Mouse (Mus musculus): ENCODE results near the gene Acvr1b. TPM values are rescaled to one million over a fixed set of nuclear protein-coding genes. Genes with fewer than 3 reads are reported as not detected.
A peak's percentile ranks its signal among the peaks of the same experiment; 100 is the strongest.

Acvr1b gene
- polyA plus RNA-seq, 1 experiment from 2014 or later: 28.0 TPM

DNA sequence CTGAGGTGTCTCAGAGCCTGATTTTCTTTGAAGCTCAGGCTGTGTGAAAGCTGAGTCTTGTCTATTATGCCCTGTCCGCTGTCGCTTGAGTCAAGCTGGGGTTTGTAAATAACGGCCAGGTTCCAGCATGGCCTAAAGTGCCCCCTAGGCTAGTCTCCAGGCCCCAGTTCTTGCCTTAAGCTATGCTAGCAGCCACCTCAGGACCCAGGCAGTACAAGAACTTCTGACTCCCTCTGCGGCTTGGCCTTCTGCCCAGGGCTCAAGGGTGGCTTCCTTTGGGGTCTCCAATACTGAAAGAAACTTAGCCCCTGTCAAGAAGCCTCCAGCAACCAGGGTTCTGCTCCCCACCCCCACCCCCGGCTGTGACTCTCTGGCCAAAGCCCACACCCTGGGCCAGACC, 29.7 kb upstream of the Acvr1b start:
- no peak for ATAC-seq (ENCODE audit: low read depth)
- H3K4me2 ChIP-seq (ENCODE audit: low read depth, low read length): no peak overlapping the region
- H3K27me3 ChIP-seq (ENCODE audit: control insufficient read depth, insufficient read depth, low read length): no peaks in the 10 kb centered on the region
- no peak overlapping the region for H3K4me3 ChIP-seq (ENCODE audit: low read depth, low read length)
- peaks cover 7% of the 10 kb centered on the region; the same call in 1 of the 2 replicates for H3K4me1 ChIP-seq (ENCODE audit: control insufficient read depth, insufficient read depth, low read length)
- no peak overlapping the region for H3K27ac ChIP-seq (ENCODE audit: low read depth, low read length)
- no peaks in the 10 kb centered on the region for H3K36me3 ChIP-seq (ENCODE audit: control insufficient read depth, insufficient read depth, low read length)
- H3K9me3 ChIP-seq (ENCODE audit: control insufficient read depth, low read length): no peaks in the 10 kb centered on the region
- no peak overlapping the region for H3K9ac ChIP-seq (replicated peaks; ENCODE audit: low read depth, low read length)
- 83% methylated on average over 5 of the region's 5 CpGs for WGBS

DNA sequence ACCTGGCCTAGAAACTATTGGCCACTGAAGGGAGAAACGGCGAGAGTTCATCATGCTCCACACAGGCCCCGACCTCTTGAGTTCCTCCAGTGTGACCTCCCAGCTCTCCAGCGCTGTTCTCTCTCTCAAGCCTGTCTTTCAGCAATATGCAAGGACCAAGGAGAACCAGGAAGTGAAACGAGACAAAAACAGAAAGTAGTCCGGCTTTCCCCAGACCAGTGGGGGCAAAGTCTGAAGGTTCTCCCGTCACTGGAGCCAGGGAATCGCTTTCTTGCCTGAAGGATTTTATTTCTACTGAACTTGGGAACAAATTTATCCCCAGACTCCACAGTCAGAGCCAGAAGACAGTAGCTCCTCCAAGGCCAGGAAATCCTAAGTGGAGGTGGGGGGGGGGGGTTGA, 29.1 kb upstream of the Acvr1b start:
- H3K9me3 ChIP-seq (ENCODE audit: control insufficient read depth, low read length): no peaks in the 10 kb centered on the region
- H3K36me3 ChIP-seq (ENCODE audit: control insufficient read depth, insufficient read depth, low read length): no peaks in the 10 kb centered on the region
- no peak overlapping the region for H3K4me3 ChIP-seq (ENCODE audit: low read depth, low read length)
- peaks cover 3% of the 10 kb centered on the region; the same call in 1 of the 2 replicates for H3K4me1 ChIP-seq (ENCODE audit: control insufficient read depth, insufficient read depth, low read length)
- 84% methylated on average over 8 of the region's 8 CpGs for WGBS
- no peaks in the 10 kb centered on the region for H3K27me3 ChIP-seq (ENCODE audit: control insufficient read depth, insufficient read depth, low read length)
- H3K27ac ChIP-seq (ENCODE audit: low read depth, low read length): no peak overlapping the region
- ATAC-seq (ENCODE audit: low read depth): no peak
- H3K4me2 ChIP-seq (ENCODE audit: low read depth, low read length): no peak overlapping the region
- H3K9ac ChIP-seq (replicated peaks; ENCODE audit: low read depth, low read length): no peak overlapping the region

DNA sequence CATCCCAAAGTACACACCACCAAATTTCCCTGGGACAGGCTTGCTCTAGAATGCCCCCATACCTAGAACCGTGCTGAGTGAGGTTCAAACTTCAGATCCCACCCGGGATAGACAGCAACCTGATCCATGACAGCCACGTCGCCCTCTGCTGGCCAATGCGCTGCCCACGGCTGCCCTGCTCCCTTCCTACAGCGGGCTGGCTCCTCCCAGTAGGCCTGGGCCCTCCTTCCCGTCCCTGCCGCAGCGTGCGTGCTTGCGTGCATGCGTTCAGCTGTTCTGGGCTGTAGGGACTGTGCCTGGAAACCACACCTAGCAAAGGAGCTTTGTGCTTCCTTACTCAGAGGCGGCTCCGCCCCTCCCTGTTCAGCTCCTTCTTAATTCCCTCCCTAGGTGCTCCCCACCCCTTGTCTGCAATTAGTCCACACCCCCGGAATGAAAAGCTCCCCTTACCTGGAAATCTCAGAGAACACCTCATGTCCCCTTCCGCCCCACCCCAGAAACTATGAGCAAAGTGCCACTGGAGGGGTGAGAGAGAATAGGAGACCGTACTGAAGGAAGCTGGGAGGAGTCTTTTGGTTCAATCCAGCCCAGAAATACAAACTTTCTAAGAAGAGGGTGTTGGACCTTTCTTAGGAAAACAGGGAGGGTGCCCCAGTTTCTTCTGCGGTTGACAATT, 28.3 kb upstream of the Acvr1b start:
- 12% methylated on average over 19 of the region's 19 CpGs for WGBS
- no peak overlapping the region for H3K27ac ChIP-seq (ENCODE audit: low read depth, low read length)
- peak; percentile 92 for ATAC-seq (ENCODE audit: low read depth)

DNA sequence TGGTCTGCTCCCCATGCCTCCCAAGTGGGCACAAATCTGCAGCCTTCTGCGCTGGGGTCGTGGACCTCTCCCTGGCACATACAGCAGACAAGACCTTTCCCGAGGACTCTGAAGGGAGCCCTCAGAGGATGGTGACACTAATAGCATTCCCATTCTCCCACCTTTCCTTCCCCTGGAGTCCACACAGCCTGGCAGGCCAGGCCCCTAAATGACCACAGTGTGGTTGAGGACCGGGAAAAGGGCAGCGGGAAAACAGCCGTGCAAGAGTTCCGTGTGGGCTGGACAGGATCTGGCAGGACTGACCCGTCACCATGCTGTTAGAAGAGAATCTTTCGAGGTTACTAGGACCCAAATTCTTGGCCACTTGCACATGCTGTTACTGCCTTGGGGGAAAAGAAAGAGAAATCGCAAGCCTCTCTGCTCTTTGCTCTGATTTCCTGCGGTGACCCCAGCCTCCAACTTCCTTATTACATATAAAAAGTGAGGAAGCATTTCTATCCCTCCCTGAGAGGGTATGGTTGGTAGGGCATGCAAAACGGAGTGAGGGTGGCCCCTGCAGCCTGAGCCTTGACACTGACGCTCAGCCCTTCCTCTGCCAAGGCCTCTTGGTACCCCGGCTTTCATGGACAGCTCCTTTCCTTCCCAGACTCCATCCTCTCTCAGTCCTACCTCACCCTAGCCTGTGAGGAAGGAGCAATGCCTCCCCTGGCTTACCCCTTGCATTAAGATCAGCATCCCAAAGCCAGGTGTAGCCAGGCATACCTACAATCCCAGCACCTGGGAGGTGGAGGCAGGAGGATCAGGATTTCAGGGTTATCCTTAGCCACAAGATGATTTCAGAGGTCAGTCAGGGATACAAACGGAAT, 27.5 kb upstream of the Acvr1b start:
- H3K27ac ChIP-seq (ENCODE audit: low read depth, low read length): no peak overlapping the region
- H3K4me1 ChIP-seq (ENCODE audit: control insufficient read depth, insufficient read depth, low read length): no peaks in the 10 kb centered on the region
- no peaks in the 10 kb centered on the region for H3K27me3 ChIP-seq (ENCODE audit: control insufficient read depth, insufficient read depth, low read length)
- H3K9me3 ChIP-seq (ENCODE audit: control insufficient read depth, low read length): no peaks in the 10 kb centered on the region
- H3K36me3 ChIP-seq (ENCODE audit: control insufficient read depth, insufficient read depth, low read length): no peaks in the 10 kb centered on the region
- H3K9ac ChIP-seq (replicated peaks; ENCODE audit: low read depth, low read length): no peak overlapping the region
- no peak overlapping the region for H3K4me3 ChIP-seq (ENCODE audit: low read depth, low read length)
- 71% methylated on average over 15 of the region's 15 CpGs for WGBS
- ATAC-seq (ENCODE audit: low read depth): no peak
- H3K4me2 ChIP-seq (ENCODE audit: low read depth, low read length): no peak overlapping the region

More for the DNA sequence above, 28.3 kb upstream of the Acvr1b start:
- Histone ChIP-seq H3K27me3 (ENCODE audit: control insufficient read depth, insufficient read depth, low read length) (no peaks in the 10 kb centered on the region), H3K4me3 (ENCODE audit: low read depth, low read length) (no peak overlapping the region), H3K9ac (replicated peaks; ENCODE audit: low read depth, low read length) (no peak overlapping the region), H3K4me1 (ENCODE audit: control insufficient read depth, insufficient read depth, low read length) (no peaks in the 10 kb centered on the region), H3K9me3 (ENCODE audit: control insufficient read depth, low read length) (no peaks in the 10 kb centered on the region), H3K4me2 (ENCODE audit: low read depth, low read length) (no peak overlapping the region), H3K36me3 (ENCODE audit: control insufficient read depth, insufficient read depth, low read length) (no peaks in the 10 kb centered on the region)

- 81% methylated on average over 16 of the region's 16 CpGs for WGBS
- Histone ChIP-seq H3K4me3 (ENCODE audit: low read depth, low read length) (no peak overlapping the region), H3K9ac (replicated peaks; ENCODE audit: low read depth, low read length) (no peak overlapping the region), H3K27me3 (ENCODE audit: control insufficient read depth, insufficient read depth, low read length) (no peaks in the 10 kb centered on the region), H3K9me3 (ENCODE audit: control insufficient read depth, low read length) (no peaks in the 10 kb centered on the region), H3K4me1 (ENCODE audit: control insufficient read depth, insufficient read depth, low read length) (no peaks in the 10 kb centered on the region), H3K27ac (ENCODE audit: low read depth, low read length) (no peak overlapping the region), H3K36me3 (ENCODE audit: control insufficient read depth, insufficient read depth, low read length) (no peaks in the 10 kb centered on the region), H3K4me2 (ENCODE audit: low read depth, low read length) (no peak overlapping the region)
- no peak for ATAC-seq (ENCODE audit: low read depth)
These were observed 26.6 kb upstream of the Acvr1b start for GRCm38 (mm10) chr15:101147115-101147909.

GRCm38 (mm10) chr15:101147910-101148273, 26.0 kb upstream of the Acvr1b start:
- Histone ChIP-seq H3K36me3 (ENCODE audit: control insufficient read depth, insufficient read depth, low read length) (no peaks in the 10 kb centered on the region), H3K4me1 (ENCODE audit: control insufficient read depth, insufficient read depth, low read length) (no peaks in the 10 kb centered on the region), H3K27ac (ENCODE audit: low read depth, low read length) (no peak overlapping the region), H3K27me3 (ENCODE audit: control insufficient read depth, insufficient read depth, low read length) (no peaks in the 10 kb centered on the region), H3K4me3 (ENCODE audit: low read depth, low read length) (no peak overlapping the region), H3K9me3 (ENCODE audit: control insufficient read depth, low read length) (no peaks in the 10 kb centered on the region), H3K4me2 (ENCODE audit: low read depth, low read length) (no peak overlapping the region), H3K9ac (replicated peaks; ENCODE audit: low read depth, low read length) (no peak overlapping the region)
- ATAC-seq (ENCODE audit: low read depth): no peak
- WGBS: 75% methylated on average over 6 of the region's 6 CpGs

DNA sequence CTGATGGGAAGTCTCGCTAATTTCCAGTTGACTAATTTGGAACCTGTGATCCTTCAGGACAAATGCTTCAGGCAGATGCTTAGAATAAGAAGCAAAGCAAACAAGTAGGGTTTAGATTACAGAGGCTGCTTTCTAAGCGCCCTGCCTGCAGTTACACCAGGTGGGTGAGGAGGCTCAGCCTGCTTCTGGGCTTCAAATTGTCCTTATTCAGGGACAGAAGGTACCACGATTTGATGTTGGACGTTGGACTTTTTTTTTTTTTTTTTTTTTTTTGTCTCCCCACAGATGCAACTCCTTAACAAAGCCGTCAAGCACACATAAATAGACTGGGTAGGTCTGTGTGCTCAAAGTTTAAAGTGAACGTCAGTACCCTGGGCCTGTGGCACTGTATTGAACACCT, 25.3 kb upstream of the Acvr1b start:
- Histone ChIP-seq H3K27me3 (ENCODE audit: control insufficient read depth, insufficient read depth, low read length) (no peaks in the 10 kb centered on the region), H3K27ac (ENCODE audit: low read depth, low read length) (no peak overlapping the region), H3K9me3 (ENCODE audit: control insufficient read depth, low read length) (no peaks in the 10 kb centered on the region), H3K4me2 (ENCODE audit: low read depth, low read length) (no peak overlapping the region), H3K36me3 (ENCODE audit: control insufficient read depth, insufficient read depth, low read length) (no peaks in the 10 kb centered on the region), H3K4me1 (ENCODE audit: control insufficient read depth, insufficient read depth, low read length) (no peaks in the 10 kb centered on the region), H3K9ac (replicated peaks; ENCODE audit: low read depth, low read length) (no peak overlapping the region), H3K4me3 (ENCODE audit: low read depth, low read length) (no peak overlapping the region)
- ATAC-seq (ENCODE audit: low read depth): no peak
- 81% methylated on average over 6 of the region's 6 CpGs for WGBS

DNA sequence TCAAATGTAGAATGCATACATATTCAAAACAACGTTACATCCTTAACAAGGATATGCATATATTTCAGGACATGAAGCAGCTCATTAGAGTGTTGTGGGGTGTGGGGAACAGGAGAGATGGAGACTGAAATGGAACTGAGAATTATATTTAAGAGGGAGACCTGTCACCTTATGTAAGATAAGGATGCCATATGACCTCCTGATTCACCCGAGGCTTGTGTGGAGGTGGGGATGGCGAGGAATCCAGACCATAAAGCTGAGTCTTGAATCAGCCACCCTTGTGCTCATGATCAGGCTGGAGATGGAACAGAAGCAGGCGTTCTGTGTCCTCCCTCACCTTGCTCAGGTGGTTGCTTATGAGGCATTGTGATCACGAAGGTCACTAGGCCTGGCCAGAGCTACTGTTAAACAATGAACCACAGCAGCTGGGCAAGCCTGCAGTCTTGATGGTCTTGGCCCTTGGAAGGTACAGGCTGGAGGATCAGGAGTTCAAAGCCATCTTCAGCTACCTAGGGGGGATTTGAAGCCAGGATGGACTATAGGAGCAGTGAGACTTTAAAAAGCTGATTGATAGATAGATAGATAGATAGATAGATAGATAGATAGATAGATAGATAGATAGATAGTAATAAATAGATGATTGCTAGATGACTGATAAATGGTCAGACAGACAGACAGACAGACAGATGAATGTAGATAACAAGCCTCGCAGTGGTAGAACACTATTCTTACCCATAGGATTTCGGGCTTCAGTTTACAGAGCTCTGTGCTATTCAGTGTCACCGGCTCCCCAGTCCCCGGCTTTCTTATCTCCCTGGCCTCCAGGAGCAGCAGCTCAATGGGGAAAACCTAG, 22.2 kb upstream of the Acvr1b start:
- Histone ChIP-seq H3K9me3 (ENCODE audit: control insufficient read depth, low read length) (no peaks in the 10 kb centered on the region), H3K27ac (ENCODE audit: low read depth, low read length) (no peak overlapping the region), H3K36me3 (ENCODE audit: control insufficient read depth, insufficient read depth, low read length) (no peaks in the 10 kb centered on the region), H3K4me3 (ENCODE audit: low read depth, low read length) (no peak overlapping the region), H3K9ac (replicated peaks; ENCODE audit: low read depth, low read length) (no peak overlapping the region), H3K4me1 (ENCODE audit: control insufficient read depth, insufficient read depth, low read length) (no peaks in the 10 kb centered on the region), H3K4me2 (ENCODE audit: low read depth, low read length) (no peak overlapping the region), H3K27me3 (ENCODE audit: control insufficient read depth, insufficient read depth, low read length) (no peaks in the 10 kb centered on the region)
- 78% methylated on average over 9 of the region's 9 CpGs for WGBS
- no peak for ATAC-seq (ENCODE audit: low read depth)
